Mouse (Mus musculus) embryonic facial prominence, embryonic 13.5 days (tissue): ENCODE results near the gene Pik3r3. TPM values are rescaled to one million over a fixed set of nuclear protein-coding genes. Genes with fewer than 3 reads are reported as not detected.

ENCODE experiments used
- ATAC-seq: fragments of 200-750 bp; cut with Nextera tagmentation; 2 replicates; pipeline ENCODE4 v1.8.0; 2017; ENCODE audit warnings: low read depth; ENCODE audit not compliant: insufficient number of reproducible peaks, insufficient read depth, low FRiP score, low TSS enrichment
- H3K27ac ChIP-seq: fragments of 300-500 bp; sonication (generic); 2 replicates; pipeline ENCODE4 v1.5.1; 2015; ENCODE audit warnings: moderate library complexity, mild to moderate bottlenecking, inconsistent platforms
- H3K27me3 ChIP-seq: fragments of 300-500 bp; sonication (generic); 2 replicates; pipeline ENCODE4 v1.6.1; 2015; ENCODE audit warnings: mild to moderate bottlenecking, inconsistent platforms
- H3K36me3 ChIP-seq: fragments of 300-500 bp; sonication (generic); 2 replicates; pipeline ENCODE4 v1.6.1; 2015; ENCODE audit warnings: mild to moderate bottlenecking, inconsistent platforms
- H3K4me1 ChIP-seq: fragments of 300-500 bp; sonication (generic); 2 replicates; pipeline ENCODE4 v1.6.1; 2015; ENCODE audit warnings: inconsistent platforms
- H3K4me2 ChIP-seq: fragments of 300-500 bp; sonication (generic); 2 replicates; pipeline ENCODE4 v1.6.1; 2015; ENCODE audit warnings: moderate library complexity, mild to moderate bottlenecking, inconsistent platforms
- H3K4me3 ChIP-seq: fragments of 300-500 bp; sonication (generic); 2 replicates; pipeline ENCODE4 v1.5.1; 2015; ENCODE audit warnings: mild to moderate bottlenecking, inconsistent platforms
- H3K9ac ChIP-seq: fragments of 300-500 bp; sonication (generic); 2 replicates; pipeline ENCODE4 v1.6.1; 2015; ENCODE audit warnings: mild to moderate bottlenecking, inconsistent platforms
- H3K9me3 ChIP-seq: fragments of 300-500 bp; sonication (generic); 2 replicates; pipeline ENCODE4 v1.6.1; 2016; ENCODE audit warnings: inconsistent platforms
- WGBS: fragments of 180-500 bp; shearing (Covaris S2); methylation state at CpG from one replicate; pipeline ENCODE4 v1.1.7; 2015; ENCODE audit warnings: mixed read lengths; 5-methylcytosine and 5-hydroxymethylcytosine counted together
- polyA plus RNA-seq: library from polyadenylated mRNA; unstranded; fragments of >200 nt; fragmentation: Nextera tagmentation; extraction: Ambion mirVana; gene quantifications from 2 replicates; pipeline ENCODE4 v1.2.1, GENCODE M21; 2015

The Pik3r3 gene
- 28.9 and 31.6 TPM in 2 replicates for polyA plus RNA-seq

DNA sequence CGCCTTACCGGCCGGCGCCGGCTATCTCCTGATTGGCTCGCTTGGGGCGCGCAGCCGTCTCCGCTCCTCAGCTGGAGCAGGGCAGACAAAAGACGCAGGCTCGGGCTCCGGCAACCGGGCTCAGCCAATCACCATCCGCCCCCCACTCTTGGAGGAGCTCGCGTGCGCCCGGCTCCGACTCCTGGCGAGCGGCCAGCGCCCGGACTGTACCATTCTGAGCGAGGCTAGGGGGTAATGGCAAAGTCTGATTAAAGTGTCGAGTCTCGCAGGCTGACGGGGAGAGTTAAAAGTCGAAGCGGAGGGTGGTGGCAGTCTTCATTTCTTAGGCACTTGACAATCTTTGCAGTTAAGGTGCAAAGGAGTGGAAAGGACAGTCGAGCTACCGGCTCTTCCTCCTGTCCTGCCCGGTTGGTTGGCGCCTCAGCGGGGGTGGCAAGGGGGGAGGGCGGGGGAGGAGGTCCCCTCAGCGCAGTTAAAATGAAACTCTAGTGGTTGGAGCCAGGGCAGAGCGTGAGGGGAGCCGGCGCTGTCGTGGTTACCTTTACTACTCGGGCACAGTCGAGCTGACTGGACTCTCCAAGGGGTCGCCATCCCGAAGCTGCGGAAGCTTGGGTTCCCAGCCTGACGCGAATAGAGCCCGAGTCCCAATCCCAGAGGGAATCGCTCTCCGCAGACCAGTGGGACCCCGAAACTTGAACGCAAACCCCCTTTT lies at the start of gene Pik3r3:
Pik3r3 (plus strand) TSS at position 479 of the 712 bp plus-strand sequence.
- Histone ChIP-seq H3K27ac (peak within 1 kb of the TSS; percentile 100), H3K4me3 (peak within 1 kb of the TSS; percentile 70), H3K9me3 (no peaks in the 10 kb centered on the region), H3K9ac (peak within 1 kb of the TSS; percentile 96), H3K27me3 (no peaks in the 10 kb centered on the region), H3K4me1 (0 out of 2 replicates have a peak, but pooled peaks cover 4% of the 10 kb centered on the region), H3K36me3 (no peaks in the 10 kb centered on the region), H3K4me2 (peak within 1 kb of the TSS; percentile 66)
- WGBS = 1% methylated on average over 51 of the region's 53 CpGs
- peak; percentile 100 for ATAC-seq

DNA sequence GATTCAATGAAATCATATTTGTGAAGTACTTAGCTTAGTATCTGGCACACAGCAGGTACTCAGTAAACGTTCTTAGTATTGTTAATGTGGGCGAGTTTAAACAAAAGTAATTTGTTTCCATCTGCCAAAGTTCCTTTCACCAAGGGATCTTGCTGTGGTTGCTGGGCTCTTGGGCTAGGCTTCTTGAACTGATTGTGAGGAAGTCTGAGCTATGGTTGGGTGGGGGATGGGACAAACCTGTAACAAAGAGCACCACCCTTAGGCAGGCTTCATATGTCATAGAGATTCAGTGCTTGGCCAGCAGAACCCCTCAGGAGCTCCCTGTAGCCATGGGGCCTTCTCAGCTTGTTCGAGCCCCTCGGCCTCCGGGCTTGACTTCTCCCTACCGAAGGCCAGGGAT lies 48.3 kb upstream of the Pik3r3 start, which contains the start of the genes 1700042G07Rik and Gm49337:
1700042G07Rik (plus strand) TSS at position 301 of the 400 bp plus-strand sequence.
Gm49337 (plus strand) TSS at position 313 of the 400 bp plus-strand sequence.
- Histone ChIP-seq H3K27me3 (no peaks in the 10 kb centered on the region), H3K4me2 (no peak within 1 kb of the TSS), H3K27ac (no peak within 1 kb of the TSS), H3K9ac (no peak within 1 kb of the TSS), H3K4me1 (peaks cover 36% of the 10 kb centered on the region), H3K4me3 (no peak within 1 kb of the TSS), H3K9me3 (no peaks in the 10 kb centered on the region), H3K36me3 (no peaks in the 10 kb centered on the region)
- WGBS = 87% methylated on average over 6 of the region's 6 CpGs
- ATAC-seq = no peak

DNA sequence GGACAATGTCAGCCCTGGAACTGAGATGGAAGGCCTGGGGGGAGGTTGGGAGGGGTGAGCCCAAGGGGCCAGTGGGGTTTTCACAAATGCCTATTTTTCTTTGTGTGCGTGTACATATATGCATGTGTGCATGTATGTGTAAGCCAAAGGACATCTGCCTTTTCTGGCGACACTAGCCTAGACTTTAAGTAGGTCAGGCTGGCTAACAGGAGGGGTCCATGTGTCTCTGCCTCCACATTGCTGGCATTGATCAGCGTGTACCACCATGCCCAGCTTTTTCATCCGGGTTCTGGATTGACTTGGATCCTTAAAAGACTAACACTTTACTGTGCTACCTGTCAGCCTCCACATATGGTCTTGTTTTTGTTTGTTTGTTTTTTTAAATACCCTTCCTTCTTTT lies 47.7 kb upstream of the Pik3r3 start:
- Histone ChIP-seq H3K4me1 (peaks cover 36% of the 10 kb centered on the region), H3K9me3 (no peaks in the 10 kb centered on the region), H3K27ac (no peak overlapping the region), H3K4me3 (no peak overlapping the region), H3K4me2 (no peak overlapping the region), H3K27me3 (no peaks in the 10 kb centered on the region), H3K9ac (no peak overlapping the region), H3K36me3 (no peaks in the 10 kb centered on the region)
- WGBS = 84% methylated on average over 4 of the region's 4 CpGs
- ATAC-seq = no peak

DNA sequence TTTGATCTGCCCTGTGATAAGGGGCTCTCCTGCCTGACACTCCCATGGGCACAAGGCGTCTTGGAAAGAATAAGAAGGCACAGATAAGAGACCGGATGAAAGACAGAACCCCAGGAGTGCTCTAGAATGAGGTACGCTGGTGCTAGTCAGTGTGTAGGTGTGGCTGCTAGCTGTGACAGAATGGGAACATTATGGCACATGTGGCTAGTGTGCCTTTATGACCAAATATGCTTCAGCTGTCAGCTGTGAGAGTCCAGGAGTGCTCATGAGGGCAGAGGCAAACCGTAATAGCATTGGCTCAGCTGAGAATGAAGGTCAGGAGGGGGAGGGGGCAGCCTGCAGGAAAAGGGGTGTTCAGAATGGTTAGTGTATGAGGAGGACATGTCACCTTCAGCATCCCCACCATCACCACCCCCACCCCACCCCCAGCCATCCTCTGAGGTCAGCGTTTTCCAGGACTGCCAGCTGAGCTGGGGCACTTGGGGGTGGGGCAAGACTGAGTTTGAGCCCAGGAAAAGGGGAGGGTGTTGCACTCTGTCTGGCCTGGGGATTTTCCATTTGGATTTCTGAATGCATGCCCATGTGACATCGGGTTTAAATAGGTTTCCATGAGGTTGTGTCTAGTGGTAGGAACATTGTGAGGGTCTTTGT lies 46.8 kb upstream of the Pik3r3 start:
- Histone ChIP-seq H3K4me1 (peaks cover 36% of the 10 kb centered on the region), H3K9ac (no peak overlapping the region), H3K36me3 (no peaks in the 10 kb centered on the region), H3K9me3 (no peaks in the 10 kb centered on the region), H3K4me3 (no peak overlapping the region), H3K27ac (no peak overlapping the region), H3K4me2 (no peak overlapping the region), H3K27me3 (no peaks in the 10 kb centered on the region)
- WGBS = 42% methylated on average over 6 of the region's 6 CpGs
- no peak for ATAC-seq

DNA sequence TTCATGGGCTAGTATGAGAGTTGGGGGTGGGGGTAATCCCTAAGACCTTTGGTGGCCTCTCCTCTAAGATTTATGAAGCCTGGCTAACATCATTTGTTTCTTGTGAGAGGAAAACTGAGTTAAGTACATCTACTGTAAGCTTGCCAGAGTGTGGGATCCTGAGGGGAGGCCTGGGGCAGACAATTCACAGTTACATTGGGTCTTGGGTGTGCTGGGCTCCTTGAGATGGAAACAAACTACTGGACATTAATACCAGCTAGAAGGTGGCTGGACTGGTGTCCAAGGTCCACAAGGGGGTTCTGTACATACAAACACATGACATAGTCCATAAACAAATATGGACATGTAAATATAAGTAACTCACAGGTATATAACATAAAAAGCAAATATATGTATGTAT lies 46.3 kb upstream of the Pik3r3 start:
- Histone ChIP-seq H3K27me3 (no peaks in the 10 kb centered on the region), H3K4me3 (no peak overlapping the region), H3K36me3 (no peaks in the 10 kb centered on the region), H3K27ac (no peak overlapping the region), H3K9ac (no peak overlapping the region), H3K4me1 (peaks cover 36% of the 10 kb centered on the region), H3K9me3 (no peaks in the 10 kb centered on the region), H3K4me2 (no peak overlapping the region)
- ATAC-seq = no peak

DNA sequence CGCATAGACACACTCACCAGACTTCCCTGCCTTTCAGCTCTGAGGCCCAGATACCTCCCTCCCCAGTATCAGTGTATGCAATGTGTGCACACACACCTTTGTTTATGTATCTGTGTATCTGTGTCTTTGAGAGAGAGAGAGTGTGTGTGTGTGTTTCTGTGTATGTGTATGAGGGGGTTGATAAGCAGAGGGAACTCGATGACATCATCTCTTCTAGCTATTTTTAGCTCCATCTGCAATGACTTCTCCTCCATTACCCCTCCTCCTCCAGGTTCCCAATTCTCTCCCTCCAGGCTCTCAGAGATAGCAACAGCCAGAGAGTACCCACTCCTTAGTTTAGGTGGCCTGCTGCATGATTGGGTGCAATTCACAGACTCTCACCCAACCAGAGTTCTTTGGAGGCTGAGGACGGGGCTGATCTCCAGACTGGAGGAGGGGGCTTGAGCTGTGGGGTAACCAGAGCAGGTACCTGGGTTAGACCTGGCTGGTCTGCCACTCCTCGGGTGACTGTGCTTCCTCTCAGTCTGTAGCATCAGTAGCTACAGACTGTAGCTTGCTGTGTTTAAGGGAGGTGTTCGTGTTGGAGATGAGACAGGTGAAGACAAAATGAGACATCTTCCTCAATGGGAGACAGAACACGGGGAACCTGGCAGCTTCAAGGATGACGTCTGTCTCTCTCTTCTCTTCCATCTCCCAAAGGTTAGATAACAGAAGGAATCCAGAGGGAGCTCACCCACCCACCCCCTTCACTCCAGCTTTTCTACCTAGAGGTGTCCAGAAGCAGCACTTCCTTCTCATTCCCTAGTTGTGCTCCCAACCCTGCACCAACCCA lies 45.5 kb upstream of the Pik3r3 start:
- no peaks in the 10 kb centered on the region for H3K9me3 ChIP-seq
- peak overlapping the region; percentile 51 for H3K4me2 ChIP-seq
- ATAC-seq = peak; percentile 23; the same call in 1 of the 2 replicates
- peak overlapping the region; percentile 68 for H3K27ac ChIP-seq
- H3K4me3 ChIP-seq = peak overlapping the region; percentile 14
- 60% methylated on average over 7 of the region's 7 CpGs for WGBS
- H3K27me3 ChIP-seq = no peaks in the 10 kb centered on the region
- no peaks in the 10 kb centered on the region for H3K36me3 ChIP-seq
- peaks cover 36% of the 10 kb centered on the region for H3K4me1 ChIP-seq
- peak overlapping the region; percentile 7; the same call in 1 of the 2 replicates for H3K9ac ChIP-seq

DNA sequence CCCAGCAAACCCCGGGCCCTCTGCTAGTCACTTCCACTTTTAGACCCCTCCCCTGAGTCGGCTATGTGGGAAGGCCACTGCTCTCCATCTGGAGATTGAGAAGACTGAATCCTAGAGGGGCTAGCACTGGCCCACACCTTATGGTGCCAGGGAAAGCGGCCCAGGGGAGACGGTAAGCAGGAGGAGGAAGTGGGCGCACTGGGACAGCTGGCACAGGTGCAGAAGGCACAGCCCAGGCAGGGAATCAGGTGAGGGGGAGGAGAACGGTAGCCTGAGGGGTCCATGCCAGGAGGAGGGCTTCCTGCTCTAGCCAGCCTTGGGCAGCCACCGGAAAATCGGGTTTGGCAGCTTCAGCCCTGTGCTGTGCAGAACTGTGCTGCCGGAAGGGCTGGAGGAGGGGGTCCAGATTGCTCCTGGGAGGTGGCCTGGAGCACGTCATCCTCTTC lies 44.9 kb upstream of the Pik3r3 start:
- Histone ChIP-seq H3K9ac (peak overlapping the region; percentile 7; the same call in 1 of the 2 replicates), H3K27me3 (no peaks in the 10 kb centered on the region), H3K4me2 (peak overlapping the region; percentile 51), H3K4me1 (peaks cover 36% of the 10 kb centered on the region), H3K36me3 (no peaks in the 10 kb centered on the region), H3K4me3 (peak overlapping the region; percentile 14), H3K27ac (peak overlapping the region; percentile 68), H3K9me3 (no peaks in the 10 kb centered on the region)
- 9% methylated on average over 10 of the region's 10 CpGs for WGBS
- ATAC-seq = peak; percentile 82

DNA sequence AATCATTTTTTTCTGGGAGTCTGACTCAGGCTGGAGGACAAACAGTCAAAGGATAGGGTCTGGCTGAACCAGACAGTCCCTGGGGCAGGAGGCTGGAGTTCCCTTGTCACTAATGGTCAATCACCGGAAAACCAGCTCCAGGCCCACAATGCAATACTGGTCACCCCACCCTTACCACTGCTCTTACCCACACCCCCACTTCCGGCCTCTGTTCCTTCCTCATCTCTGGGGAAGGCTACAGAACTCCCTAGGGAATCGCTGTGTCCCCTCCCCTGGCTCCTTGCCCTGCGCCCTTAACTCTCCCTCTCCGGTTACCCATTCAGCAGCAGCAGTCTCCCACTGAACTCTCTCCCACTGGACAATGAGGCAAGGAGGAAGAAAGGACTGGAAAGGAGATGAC lies 44.3 kb upstream of the Pik3r3 start:
- Histone ChIP-seq H3K4me1 (peaks cover 36% of the 10 kb centered on the region), H3K27ac (peak overlapping the region; percentile 68), H3K9ac (0 out of 2 replicates have a peak overlapping the region, but pooled peaks have one; percentile 7), H3K27me3 (no peaks in the 10 kb centered on the region), H3K4me3 (no peak overlapping the region), H3K36me3 (no peaks in the 10 kb centered on the region), H3K9me3 (no peaks in the 10 kb centered on the region), H3K4me2 (peak overlapping the region; percentile 51)
- no peak for ATAC-seq
- WGBS = 14% methylated on average over 5 of the region's 5 CpGs

DNA sequence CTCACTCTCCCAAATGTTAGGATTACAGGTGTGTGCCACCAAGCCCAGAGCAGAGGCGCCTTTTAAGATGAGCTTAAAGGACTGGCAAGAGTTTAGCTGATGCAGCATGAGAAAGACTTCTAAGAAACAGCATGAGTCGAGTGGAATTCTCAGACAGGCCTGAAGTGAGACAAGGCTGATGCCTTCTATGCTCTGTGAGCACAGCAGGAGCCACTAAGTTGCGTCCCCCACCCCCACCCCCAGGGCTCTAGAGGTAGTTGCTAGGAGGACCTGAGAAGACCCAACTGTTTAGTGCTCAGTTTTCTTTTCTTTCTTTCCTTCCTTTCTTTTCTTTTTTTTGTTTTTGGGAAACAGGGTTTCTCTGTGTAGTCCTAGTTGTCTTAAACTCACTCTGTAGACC lies 39.3 kb upstream of the Pik3r3 start:
- no peak overlapping the region for H3K9ac ChIP-seq
- H3K27ac ChIP-seq = no peak overlapping the region
- H3K9me3 ChIP-seq = no peaks in the 10 kb centered on the region
- H3K4me2 ChIP-seq = no peak overlapping the region
- no peak overlapping the region for H3K4me3 ChIP-seq
- H3K36me3 ChIP-seq = no peaks in the 10 kb centered on the region
- no peak for ATAC-seq
- no peaks in the 10 kb centered on the region for H3K27me3 ChIP-seq
- H3K4me1 ChIP-seq = peaks cover 13% of the 10 kb centered on the region
- WGBS = 36% methylated on average over 3 of the region's 3 CpGs

DNA sequence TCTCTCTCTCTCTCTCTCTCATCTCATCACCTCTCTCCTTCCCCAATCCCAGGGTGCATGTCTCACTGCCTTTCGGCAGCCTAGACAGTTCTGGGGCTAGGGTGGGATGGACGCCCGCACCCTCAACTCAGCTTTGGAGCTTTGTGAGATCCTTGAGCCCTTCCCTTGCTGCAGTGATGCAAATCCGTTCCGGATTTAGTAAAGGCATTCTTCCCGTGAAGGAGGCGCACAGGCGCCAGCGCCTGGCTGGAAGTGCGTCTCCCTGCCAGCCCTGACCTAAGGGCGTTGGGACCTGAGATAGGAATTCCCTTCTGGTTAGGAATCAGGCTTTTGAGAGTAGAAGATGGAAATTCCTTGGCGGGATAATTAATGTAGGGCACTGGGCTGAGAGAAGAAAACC lies 38.7 kb upstream of the Pik3r3 start:
- Histone ChIP-seq H3K9ac (peak overlapping the region; percentile 54; the same call in 1 of the 2 replicates), H3K4me1 (peaks cover 10% of the 10 kb centered on the region), H3K4me3 (peak overlapping the region; percentile 24), H3K27ac (peak overlapping the region; percentile 51; the same call in 1 of the 2 replicates), H3K27me3 (no peaks in the 10 kb centered on the region), H3K4me2 (peak overlapping the region; percentile 54), H3K36me3 (no peaks in the 10 kb centered on the region), H3K9me3 (no peaks in the 10 kb centered on the region)
- 4% methylated on average over 12 of the region's 12 CpGs for WGBS
- ATAC-seq = no peak

DNA sequence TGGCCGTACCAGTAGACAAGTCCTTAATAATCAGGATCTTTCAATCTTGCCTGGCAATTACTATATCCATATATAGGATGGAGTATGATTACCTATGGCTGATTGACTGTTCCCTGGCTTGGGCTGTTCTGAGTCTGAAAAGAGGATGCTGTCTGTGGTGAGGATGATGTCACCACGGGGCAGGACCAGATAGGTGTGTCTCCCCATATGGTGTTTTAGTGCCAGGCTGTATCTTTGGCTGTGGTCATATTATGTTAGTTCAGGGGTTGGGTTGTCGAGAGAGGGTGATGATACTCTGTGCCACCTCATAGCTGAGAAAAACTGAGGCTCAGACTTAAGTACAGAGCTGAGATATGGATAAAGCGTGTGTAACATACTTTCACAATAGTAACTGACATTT lies 36.3 kb upstream of the Pik3r3 start:
- H3K36me3 ChIP-seq = no peaks in the 10 kb centered on the region
- no peak for ATAC-seq
- H3K4me1 ChIP-seq = peaks cover 10% of the 10 kb centered on the region
- no peak overlapping the region for H3K9ac ChIP-seq
- no peaks in the 10 kb centered on the region for H3K9me3 ChIP-seq
- H3K27ac ChIP-seq = no peak overlapping the region
- no peak overlapping the region for H3K4me3 ChIP-seq
- no peaks in the 10 kb centered on the region for H3K27me3 ChIP-seq
- WGBS = 87% methylated on average over 4 of the region's 4 CpGs
- H3K4me2 ChIP-seq = no peak overlapping the region
